Mouse (Mus musculus) c-Kit-negative CD71-positive TER-119-positive erythroid progenitor cells, embryonic 14.5 days (primary cell): ENCODE results near the gene Ccl25.

Experiments
- DNase-seq: peaks from one replicate; pipeline ENCODE4 v3.0.0-alpha.2; 2013; ENCODE audit warnings: low read depth, low spot score

The Ccl25 gene

DNA sequence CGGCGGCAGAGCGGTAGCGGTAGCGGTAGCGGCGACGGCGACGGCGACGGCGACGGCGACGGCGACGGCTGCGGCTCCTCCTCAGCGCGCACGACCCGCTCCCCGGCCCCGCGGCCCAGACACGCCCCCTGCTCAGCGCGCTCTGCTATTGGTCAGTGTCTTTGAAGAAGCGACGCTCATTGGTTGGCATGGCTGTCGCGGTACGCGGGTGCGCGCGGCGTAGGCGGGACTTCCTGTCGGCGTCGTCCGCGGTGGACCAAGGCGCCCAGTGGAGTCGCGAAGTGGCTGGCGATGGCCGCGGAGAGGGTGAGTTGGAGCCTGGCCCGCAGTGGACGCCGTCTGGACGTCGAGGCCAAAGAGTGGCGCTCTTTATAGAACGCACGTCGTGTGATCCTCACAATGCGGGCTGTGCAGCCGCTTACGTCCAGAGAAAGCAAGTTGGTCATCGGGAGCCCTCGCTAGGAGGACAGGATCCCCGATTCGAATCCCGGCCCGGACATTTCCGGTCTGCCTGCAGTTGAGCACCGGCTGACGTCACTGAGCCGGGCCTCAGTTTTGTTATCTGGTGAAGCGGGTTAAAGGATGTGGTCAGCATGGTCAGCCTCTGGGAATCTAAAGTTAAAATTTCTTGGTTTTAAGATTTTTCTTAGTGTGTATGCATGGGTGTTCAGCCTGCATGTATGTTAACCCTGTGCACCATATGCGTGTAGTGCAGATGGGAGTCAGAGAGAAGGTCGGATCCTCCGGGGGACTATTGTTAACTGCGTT is at the start of gene Ccl25, which contains the start of gene Elavl1:
Gene Ccl25, plus strand, starts transcription at position 228 of the 768 bp plus-strand sequence.
Gene Elavl1, minus strand, starts transcription at position 431 of the 768 bp plus-strand sequence.
- DNase-seq = peak; percentile 95

- peak; percentile 89 for DNase-seq
Observed at GRCm38 (mm10) chr8:4275275-4276110, 49.5 kb upstream of the Ccl25 start, which contains the start of gene Timm44. Gene Timm44, minus strand, starts transcription at chr8:4275913.

- no peak for DNase-seq
Observed at GRCm38 (mm10) chr8:4276111-4276465, 48.9 kb upstream of the Ccl25 start.

DNA sequence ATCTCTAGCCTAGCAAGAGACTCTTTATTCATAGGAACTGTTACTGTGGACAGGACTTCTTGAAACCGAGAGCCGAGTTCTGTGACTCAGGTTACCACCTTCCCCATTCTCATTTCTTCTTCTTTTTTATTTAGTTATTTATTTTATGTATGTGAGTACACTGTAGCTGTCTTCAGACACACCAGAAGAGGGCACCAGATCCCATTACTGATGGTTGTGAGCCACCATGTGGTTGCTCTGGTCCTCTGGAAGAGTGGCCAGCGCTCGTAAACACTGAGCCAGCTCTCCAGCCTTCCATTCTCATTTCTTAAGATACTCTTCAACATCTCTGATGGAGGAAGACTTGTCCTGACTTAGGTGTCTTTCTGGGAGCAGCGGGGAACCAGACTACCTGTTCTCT is 32.3 kb upstream of the Ccl25 start:
- DNase-seq = no peak

DNA sequence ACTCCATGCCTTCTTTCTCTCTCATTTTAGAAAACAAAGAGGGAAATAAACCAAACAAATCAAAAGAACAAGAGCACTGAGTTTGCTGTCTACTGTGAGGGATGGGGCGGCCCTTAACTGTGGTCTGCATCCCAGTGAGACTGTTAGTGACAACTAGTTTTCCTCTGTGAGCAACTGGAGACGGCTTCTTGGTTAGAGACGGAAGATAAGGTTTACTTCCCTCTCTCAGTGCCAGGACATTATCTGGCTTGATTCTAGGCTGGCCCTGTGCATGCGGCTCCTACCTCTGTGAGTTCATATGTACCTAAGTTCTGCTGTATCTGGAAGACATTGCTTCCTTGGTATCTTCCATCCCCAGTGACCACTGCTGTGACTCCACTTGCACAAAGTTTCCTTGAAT is 27.2 kb upstream of the Ccl25 start:
- DNase-seq = no peak

- no peak for DNase-seq
Observed at GRCm38 (mm10) chr8:4304124-4304547, 20.9 kb upstream of the Ccl25 start.

DNA sequence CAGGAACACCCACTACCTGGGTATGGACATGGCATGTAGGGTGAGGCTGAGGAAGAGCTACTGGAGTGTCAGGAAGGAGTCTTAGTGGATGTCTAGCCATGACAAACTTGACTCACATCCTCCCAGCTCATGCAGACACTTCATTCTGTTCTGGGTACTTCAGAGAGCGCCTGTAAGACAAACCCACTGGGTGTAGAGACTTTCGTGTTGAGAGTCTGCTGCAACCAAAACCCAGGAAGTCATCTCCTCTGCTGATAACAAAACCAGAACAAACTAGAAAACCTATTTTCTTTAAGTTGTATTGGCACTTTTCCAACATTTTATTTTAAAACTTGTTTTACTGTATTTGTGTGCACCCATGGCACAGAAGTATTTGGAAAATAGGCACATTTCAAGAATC is 19.2 kb upstream of the Ccl25 start:
- DNase-seq = no peak

GRCm38 (mm10) chr8:4312104-4312503 is 12.9 kb upstream of the Ccl25 start:
- DNase-seq = no peak

DNA sequence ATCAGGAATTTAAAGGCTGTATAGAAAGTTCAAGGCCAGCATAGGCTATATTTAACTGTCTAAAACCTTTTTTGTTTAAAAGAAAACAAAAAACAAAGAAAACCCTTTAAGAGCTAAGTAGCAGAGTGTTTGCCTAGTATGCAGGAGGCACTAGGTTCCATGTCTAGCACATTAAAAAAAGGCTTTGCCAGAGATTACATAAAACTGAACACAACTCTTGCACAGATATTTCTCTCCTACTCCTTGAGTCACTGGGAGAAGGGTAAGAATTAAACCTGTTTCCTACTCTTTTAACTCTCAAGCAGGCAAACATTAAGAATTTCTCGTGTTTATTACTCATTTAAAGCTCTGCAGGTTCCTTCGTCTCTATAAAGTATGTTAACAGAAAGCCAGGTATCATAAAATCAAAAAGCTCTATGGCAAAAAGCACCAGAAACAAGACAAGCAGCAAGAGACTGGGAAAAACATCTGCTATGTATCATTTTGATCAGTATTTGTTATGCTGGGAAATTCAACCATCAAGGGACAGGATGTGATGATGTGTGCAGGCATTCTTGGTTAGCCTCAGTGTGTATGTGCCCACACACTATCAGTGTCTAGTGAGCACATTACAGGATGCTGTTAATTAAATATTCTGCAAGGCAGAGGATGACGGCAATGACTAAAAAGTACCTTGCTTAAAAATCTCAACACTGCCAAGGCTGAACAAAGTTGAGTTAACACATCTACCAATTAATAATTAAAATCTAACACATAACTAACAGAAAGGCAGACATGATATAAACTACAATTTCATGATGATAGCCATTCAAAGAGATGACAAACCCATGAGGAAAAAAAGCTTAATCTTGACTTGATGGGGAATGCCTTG is 11.5 kb upstream of the Ccl25 start:
- DNase-seq = no peak

GRCm38 (mm10) chr8:4314852-4315251 is 10.2 kb upstream of the Ccl25 start:
- no peak for DNase-seq

DNA sequence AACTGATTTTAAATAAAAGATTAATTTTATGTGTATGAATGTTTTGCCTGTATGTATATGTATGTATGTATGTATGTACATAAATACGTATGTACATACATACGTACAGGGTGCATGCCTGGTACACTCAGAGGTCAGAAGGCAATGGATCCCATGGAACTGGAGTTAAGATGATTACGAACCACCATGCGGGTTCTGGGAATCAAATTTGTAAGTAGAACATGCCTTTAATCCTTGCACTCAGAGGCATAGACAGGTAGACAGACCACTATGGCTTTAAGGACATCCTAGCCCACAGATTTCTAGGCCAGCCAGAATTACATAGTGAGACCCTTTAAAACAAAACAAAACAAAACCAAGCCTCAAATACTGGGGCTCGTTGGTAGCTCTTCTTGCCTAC is 6.9 kb upstream of the Ccl25 start:
- DNase-seq = no peak

GRCm38 (mm10) chr8:4318796-4319572 is 6.0 kb upstream of the Ccl25 start:
- no peak for DNase-seq

GRCm38 (mm10) chr8:4319573-4319872 is 5.5 kb upstream of the Ccl25 start:
- no peak for DNase-seq

- DNase-seq = no peak
Observed at GRCm38 (mm10) chr8:4320404-4320803, 4.6 kb upstream of the Ccl25 start.

DNA sequence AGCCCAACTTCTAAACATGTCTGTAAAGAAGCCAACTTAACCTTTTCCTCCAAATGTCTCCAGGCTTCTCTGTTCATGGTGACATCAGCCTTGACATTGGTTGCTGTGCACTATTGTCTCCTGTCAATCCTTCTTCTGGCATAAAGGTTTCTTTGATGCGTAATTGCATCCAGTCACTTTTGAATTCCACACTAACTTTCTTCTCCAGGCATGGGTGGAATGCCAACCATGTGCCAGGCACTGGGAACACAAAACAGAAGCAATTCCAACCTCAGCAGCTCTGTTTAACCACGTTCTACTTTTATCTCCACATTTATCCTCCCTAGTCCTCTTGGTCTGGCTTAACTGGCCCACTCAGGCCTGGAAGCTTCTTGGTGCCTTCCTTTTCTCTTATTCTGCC is 4.0 kb upstream of the Ccl25 start:
- DNase-seq = no peak

- peak; percentile 76 for DNase-seq
Observed at GRCm38 (mm10) chr8:4322470-4322869, 2.5 kb upstream of the Ccl25 start.

GRCm38 (mm10) chr8:4323917-4324316 is 1.1 kb upstream of the Ccl25 start:
- no peak for DNase-seq

- DNase-seq = peak; percentile 30
Observed at GRCm38 (mm10) chr8:4324525-4324924, 485 bp upstream of the Ccl25 start.

DNA sequence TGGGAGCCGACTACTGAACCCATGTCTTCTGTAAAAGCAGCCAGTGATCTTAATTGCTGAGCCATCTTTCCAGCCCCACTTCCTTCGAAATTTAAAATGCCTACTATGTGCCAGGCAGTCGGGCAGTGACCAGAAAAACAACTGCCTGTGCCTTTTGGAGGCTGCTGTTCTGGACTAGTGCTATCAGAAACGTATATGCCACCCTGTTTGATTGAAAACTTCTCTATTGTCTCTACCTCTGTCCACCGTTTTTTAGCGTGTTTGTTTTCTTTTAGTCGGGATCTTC is 684 bp downstream of the Ccl25 start:
- no peak for DNase-seq

- no peak for DNase-seq
Observed at GRCm38 (mm10) chr8:4329000-4329399, 4.0 kb downstream of the Ccl25 start.

DNA sequence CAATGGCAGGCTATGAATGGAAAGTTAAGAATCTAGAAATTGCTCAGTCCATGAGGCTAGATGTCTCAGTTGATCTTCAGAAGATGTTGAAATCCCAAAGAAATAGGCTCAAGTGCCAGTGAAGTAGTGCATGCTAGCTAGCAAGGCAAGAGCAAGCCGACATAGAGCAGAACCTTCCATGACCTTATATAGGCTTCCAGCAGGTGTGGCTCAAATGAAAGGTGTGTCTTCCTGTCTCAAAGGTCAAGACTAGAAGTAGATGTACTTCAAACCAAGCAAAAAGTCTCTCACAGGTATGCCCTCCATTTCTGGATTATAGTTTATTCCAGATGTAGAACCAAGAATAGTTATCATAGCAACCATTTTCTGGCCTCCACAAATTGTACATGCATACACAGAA is 9.0 kb downstream of the Ccl25 start:
- DNase-seq = no peak
